Mouse (Mus musculus) heart, embryonic 14.5 days (tissue): ENCODE results near the gene Hcfc1r1. TPM values are rescaled to one million over a fixed set of nuclear protein-coding genes. Genes with fewer than 3 reads are reported as not detected.

Experiments used
- ATAC-seq: fragments of 200-750 bp; cut with Nextera tagmentation; 2 replicates; pipeline ENCODE4 v1.8.0; 2017; ENCODE audit warnings: low read depth, moderate TSS enrichment; ENCODE audit not compliant: insufficient number of reproducible peaks, insufficient read depth, low FRiP score
- H3K27ac ChIP-seq, 2 experiments: fragments of 200-500 bp in 1 of 2; fragments of 300-500 bp in 1 of 2; sonication (generic) in 1 of 2; replicated peaks in 1 of 2; 2 replicates each; pipeline ENCODE4 v1.5.1; 2012 to 2014; ENCODE audit warnings: low read depth in 2 of 2, low read length in 2 of 2, control low read depth in 1 of 2, mild to moderate bottlenecking in 1 of 2, mixed read lengths in 1 of 2; ENCODE audit not compliant: control insufficient read depth in 1 of 2, insufficient read depth in 1 of 2
- H3K27me3 ChIP-seq: fragments of 300-500 bp; sonication (generic); 2 replicates; pipeline ENCODE4 v1.6.1; 2014; ENCODE audit warnings: mild to moderate bottlenecking, low read length, control low read depth; ENCODE audit not compliant: control insufficient read depth, insufficient read depth
- H3K36me3 ChIP-seq: fragments of 300-500 bp; sonication (generic); 2 replicates; pipeline ENCODE4 v1.6.1; 2014; ENCODE audit warnings: mild to moderate bottlenecking, control low read depth, low read length, mixed read lengths; ENCODE audit not compliant: control insufficient read depth, insufficient read depth
- H3K4me1 ChIP-seq, 2 experiments: fragments of 200-500 bp in 1 of 2; fragments of 300-500 bp in 1 of 2; sonication (generic) in 1 of 2; 2 replicates each; pipeline ENCODE4 v1.6.1; 2012 to 2014; ENCODE audit warnings: low read length in 2 of 2, control low read depth in 1 of 2, mixed read lengths in 1 of 2; ENCODE audit not compliant: control insufficient read depth in 2 of 2, insufficient read depth in 2 of 2
- H3K4me2 ChIP-seq: fragments of 300-500 bp; sonication (generic); 2 replicates; pipeline ENCODE4 v1.6.1; 2014; ENCODE audit warnings: mild to moderate bottlenecking, low read length
- H3K4me3 ChIP-seq, 2 experiments: fragments of 200-500 bp in 1 of 2; fragments of 300-500 bp in 1 of 2; sonication (generic) in 1 of 2; 2 replicates each; pipeline ENCODE4 v1.5.1; 2012 to 2014; ENCODE audit warnings: low read length in 2 of 2, mild to moderate bottlenecking in 2 of 2, control low read depth in 1 of 2, low read depth in 1 of 2, moderate library complexity in 1 of 2; ENCODE audit not compliant: control insufficient read depth in 1 of 2, insufficient read depth in 1 of 2
- H3K9ac ChIP-seq: fragments of 300-500 bp; sonication (generic); 2 replicates; pipeline ENCODE4 v1.6.1; 2014; ENCODE audit warnings: mild to moderate bottlenecking, low read length
- H3K9me3 ChIP-seq: fragments of 300-500 bp; sonication (generic); 2 replicates; pipeline ENCODE4 v1.6.1; 2016; ENCODE audit warnings: low read length, control low read depth; ENCODE audit not compliant: control insufficient read depth
- WGBS: fragments of 180-500 bp; shearing (Covaris S2); extraction: QIAGEN DNeasy Blood & Tissue Kit; methylation state at CpG from one replicate; pipeline ENCODE4 v1.1.7; 2014; 5-methylcytosine and 5-hydroxymethylcytosine counted together
- polyA plus RNA-seq: library from polyadenylated mRNA; unstranded; fragments of >200 nt; fragmentation: Nextera tagmentation; extraction: Ambion mirVana; gene quantifications from 2 replicates; pipeline ENCODE4 v1.2.1, GENCODE M21; 2014

Gene Hcfc1r1
- polyA plus RNA-seq, 1 experiment from 2014 or later: 403 TPM

GRCm38 (mm10) chr17:23703301-23703700 is 29.9 kb downstream of the Hcfc1r1 start:
- peaks cover 2 to 6% of the 10 kb centered on the region in 2 experiments; a peak in 2 of 4 replicates for H3K4me1 ChIP-seq
- no peak overlapping the region for H3K9ac ChIP-seq
- H3K4me2 ChIP-seq: no peak overlapping the region
- no peak overlapping the region for H3K27ac ChIP-seq
- no peaks in the 10 kb centered on the region for H3K9me3 ChIP-seq
- H3K27me3 ChIP-seq: peaks cover 36% of the 10 kb centered on the region
- H3K4me3 ChIP-seq: no peak overlapping the region
- H3K36me3 ChIP-seq: no peaks in the 10 kb centered on the region
- ATAC-seq: no peak
- WGBS: 73% methylated on average over 9 of the region's 9 CpGs

GRCm38 (mm10) chr17:23704741-23705140 is 31.3 kb downstream of the Hcfc1r1 start:
- Histone ChIP-seq H3K4me2 (no peak overlapping the region), H3K9me3 (no peaks in the 10 kb centered on the region), H3K4me1 (no peaks in the 10 kb centered on the region; a peak in 1 of 4 replicates), H3K27ac (no peak overlapping the region), H3K9ac (no peak overlapping the region), H3K36me3 (no peaks in the 10 kb centered on the region), H3K27me3 (peaks cover 24% of the 10 kb centered on the region; the same call in 1 of the 2 replicates), H3K4me3 (no peak overlapping the region)
- ATAC-seq: no peak
- WGBS: 59% methylated on average over 7 of the region's 7 CpGs

- H3K9ac ChIP-seq: no peak overlapping the region
- H3K27me3 ChIP-seq: peaks cover 23% of the 10 kb centered on the region; the same call in 1 of the 2 replicates
- H3K4me2 ChIP-seq: no peak overlapping the region
- WGBS: 65% methylated on average over 7 of the region's 7 CpGs
- H3K4me3 ChIP-seq: no peak overlapping the region
- no peaks in the 10 kb centered on the region for H3K9me3 ChIP-seq
- H3K4me1 ChIP-seq: no peaks in the 10 kb centered on the region
- no peak overlapping the region for H3K27ac ChIP-seq
- no peak for ATAC-seq
- H3K36me3 ChIP-seq: no peaks in the 10 kb centered on the region
Measured at GRCm38 (mm10) chr17:23705525-23706104, 32.2 kb downstream of the Hcfc1r1 start.

- peaks cover 19% of the 10 kb centered on the region; the same call in 1 of the 2 replicates for H3K27me3 ChIP-seq
- H3K36me3 ChIP-seq: no peaks in the 10 kb centered on the region
- H3K9me3 ChIP-seq: no peaks in the 10 kb centered on the region
- H3K9ac ChIP-seq: no peak overlapping the region
- 0% methylated on average over 3 of the region's 3 CpGs for WGBS
- H3K4me2 ChIP-seq: no peak overlapping the region
- ATAC-seq: no peak
- no peaks in the 10 kb centered on the region for H3K4me1 ChIP-seq
- no peak overlapping the region for H3K4me3 ChIP-seq
- H3K27ac ChIP-seq: no peak overlapping the region
Measured at GRCm38 (mm10) chr17:23706212-23706611, 32.8 kb downstream of the Hcfc1r1 start.

DNA sequence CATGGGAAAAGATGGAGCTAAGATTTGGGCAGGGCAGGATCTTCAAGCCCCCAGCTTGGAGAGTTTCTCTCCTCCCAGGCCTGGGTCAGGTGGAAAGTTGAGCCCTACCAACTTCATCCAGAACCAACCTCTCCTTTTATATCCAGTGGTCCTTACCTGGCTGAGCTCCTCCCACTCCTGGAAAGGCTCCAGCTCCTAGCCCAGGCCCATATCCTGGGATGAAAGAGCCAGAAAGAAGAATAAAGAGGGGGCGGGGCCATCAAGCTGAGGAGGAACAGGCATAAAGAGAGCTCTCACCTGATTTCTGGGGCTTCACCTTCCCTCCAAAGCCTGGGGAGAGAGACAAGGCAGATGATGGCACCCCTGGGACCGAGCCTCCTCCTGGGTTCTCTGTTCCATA is 43.6 kb downstream of the Hcfc1r1 start:
- H3K27me3 ChIP-seq: no peaks in the 10 kb centered on the region
- H3K4me1 ChIP-seq: no peaks in the 10 kb centered on the region

DNA sequence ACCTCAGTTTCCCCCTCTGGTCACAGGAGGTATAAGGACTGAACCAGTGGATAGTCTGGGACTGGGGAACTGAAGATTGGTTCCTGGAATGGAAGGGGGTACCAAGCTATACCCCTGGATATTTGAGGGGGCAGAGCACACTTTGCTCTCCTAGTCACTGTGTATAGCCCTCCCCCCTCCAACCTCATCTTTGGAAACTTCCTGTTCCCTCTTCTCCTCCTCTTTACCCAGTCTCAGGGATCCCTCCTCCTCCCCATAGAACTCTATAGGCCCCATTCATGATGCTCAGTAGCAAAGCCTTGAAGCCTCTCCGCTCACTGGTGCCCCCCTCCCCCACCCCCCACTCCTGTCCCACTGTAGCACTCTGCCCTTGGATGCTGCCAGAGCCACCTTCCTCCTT is 46.1 kb downstream of the Hcfc1r1 start:
- Histone ChIP-seq H3K36me3 (no peaks in the 10 kb centered on the region), H3K9ac (no peak overlapping the region), H3K4me2 (no peak overlapping the region), H3K4me1 (no peaks in the 10 kb centered on the region), H3K27me3 (no peaks in the 10 kb centered on the region), H3K4me3 (no peak overlapping the region), H3K9me3 (no peaks in the 10 kb centered on the region), H3K27ac (no peak overlapping the region)
- no peak for ATAC-seq
- WGBS: 43% methylated on average over 1 of the region's 1 CpGs

More for the DNA sequence above, 43.6 kb downstream of the Hcfc1r1 start:
- Histone ChIP-seq H3K27ac (no peak overlapping the region), H3K9me3 (no peaks in the 10 kb centered on the region), H3K36me3 (no peaks in the 10 kb centered on the region), H3K4me2 (no peak overlapping the region), H3K4me3 (no peak overlapping the region), H3K9ac (no peak overlapping the region)
- 35% methylated on average over 2 of the region's 2 CpGs for WGBS
- no peak for ATAC-seq

- no peak overlapping the region for H3K4me3 ChIP-seq
- no peak for ATAC-seq
- H3K4me1 ChIP-seq: peaks cover 3 to 4% of the 10 kb centered on the region in 2 experiments; a peak in 2 of 4 replicates
- no peak overlapping the region for H3K4me2 ChIP-seq
- no peak overlapping the region for H3K9ac ChIP-seq
- no peaks in the 10 kb centered on the region for H3K36me3 ChIP-seq
- WGBS: 85% methylated on average over 2 of the region's 2 CpGs
- H3K27ac ChIP-seq: no peak overlapping the region
- H3K27me3 ChIP-seq: no peaks in the 10 kb centered on the region
- H3K9me3 ChIP-seq: no peaks in the 10 kb centered on the region
Measured at GRCm38 (mm10) chr17:23721886-23722285, 48.5 kb downstream of the Hcfc1r1 start.
